Mouse (Mus musculus) WW6 (cell line): ENCODE data around the gene Trmt6.

Experiments
- DNase-seq: peaks from one replicate; pipeline ENCODE4 v3.0.0-alpha.2; 2013; ENCODE audit warnings: low read depth, low spot score

Gene Trmt6

DNA sequence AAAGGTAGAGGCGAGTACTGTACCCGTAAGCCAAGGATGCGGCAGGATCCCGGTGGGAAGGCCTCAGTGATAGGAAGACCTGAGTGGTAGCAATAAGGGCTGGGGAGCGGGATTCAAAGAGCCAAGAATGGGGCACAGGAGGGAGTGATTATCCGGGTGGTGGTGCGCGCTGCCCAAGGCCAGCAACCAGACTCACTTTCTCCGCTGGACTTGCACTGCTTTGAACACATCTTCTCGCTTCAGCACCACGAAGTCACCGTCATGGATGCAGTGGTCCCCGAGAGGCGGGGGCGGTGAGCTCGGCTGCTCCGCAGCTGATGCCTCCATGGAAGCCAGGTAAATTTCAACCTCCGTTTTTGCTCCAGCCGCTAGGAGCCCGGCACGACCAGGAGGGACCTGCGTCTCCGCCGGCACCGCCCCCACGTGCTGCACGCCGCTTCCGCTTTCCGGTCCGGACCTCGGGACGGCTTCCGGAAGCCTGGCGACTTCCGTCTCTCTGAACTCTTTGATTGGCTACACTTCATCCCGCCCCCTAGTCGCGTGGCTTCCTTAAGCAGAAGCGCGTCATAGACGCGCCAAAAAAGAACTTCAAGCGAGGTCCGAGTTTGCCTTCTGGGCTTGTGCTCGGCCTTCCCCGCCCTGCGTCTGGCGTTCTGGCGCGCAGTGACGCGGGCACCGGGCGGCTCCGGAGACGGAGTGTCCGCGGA, at the start of gene Trmt6, which contains the start of gene Mcm8:
Gene Trmt6 (minus strand): TSS at position 448 of the 707 bp plus-strand sequence.
Gene Mcm8 (plus strand): TSS at position 534 of the 707 bp plus-strand sequence.
- DNase-seq, result peak; percentile 96

- no peak for DNase-seq
Observed at GRCm38 (mm10) chr2:132863325-132863724, 47.5 kb upstream of the Trmt6 start.

DNA sequence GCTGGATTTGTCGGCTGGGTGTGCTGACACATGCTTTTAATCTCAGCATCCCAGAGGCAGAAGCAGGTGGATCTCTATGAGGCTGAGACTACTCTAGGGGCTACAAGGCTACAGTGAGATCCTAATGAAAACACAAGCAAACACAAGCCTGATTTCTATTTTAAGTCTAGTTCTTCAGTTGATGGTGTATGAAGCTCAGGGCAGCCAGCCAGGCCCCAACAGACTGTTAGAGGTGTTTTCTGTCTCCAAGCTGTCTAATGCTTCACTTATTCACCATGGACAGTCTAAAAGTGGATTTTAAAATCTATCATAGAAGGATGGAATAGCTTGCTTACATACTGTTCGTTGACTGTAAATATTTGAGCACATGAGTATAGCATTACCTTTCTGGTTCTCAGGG, 45.6 kb upstream of the Trmt6 start:
- no peak for DNase-seq

DNA sequence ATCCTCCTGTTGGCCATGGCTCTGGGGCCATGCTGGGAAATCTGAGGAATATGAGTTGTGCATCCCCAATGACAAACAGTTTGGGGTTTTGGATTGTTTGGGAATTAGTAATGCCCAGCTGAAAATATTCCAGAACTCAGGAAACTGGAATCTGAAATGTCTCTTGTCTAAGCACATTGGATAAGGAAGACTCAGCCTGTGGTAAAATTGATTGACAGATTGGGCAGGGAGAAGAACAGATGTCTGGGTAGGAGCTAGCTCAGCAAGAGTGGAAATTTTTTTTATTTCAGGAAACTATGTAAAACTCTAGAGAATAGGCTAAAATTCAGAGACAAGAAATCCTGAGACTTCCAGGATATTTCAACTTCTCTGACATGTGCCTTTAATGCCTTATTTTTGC, 44.6 kb upstream of the Trmt6 start:
- DNase-seq, result no peak

DNA sequence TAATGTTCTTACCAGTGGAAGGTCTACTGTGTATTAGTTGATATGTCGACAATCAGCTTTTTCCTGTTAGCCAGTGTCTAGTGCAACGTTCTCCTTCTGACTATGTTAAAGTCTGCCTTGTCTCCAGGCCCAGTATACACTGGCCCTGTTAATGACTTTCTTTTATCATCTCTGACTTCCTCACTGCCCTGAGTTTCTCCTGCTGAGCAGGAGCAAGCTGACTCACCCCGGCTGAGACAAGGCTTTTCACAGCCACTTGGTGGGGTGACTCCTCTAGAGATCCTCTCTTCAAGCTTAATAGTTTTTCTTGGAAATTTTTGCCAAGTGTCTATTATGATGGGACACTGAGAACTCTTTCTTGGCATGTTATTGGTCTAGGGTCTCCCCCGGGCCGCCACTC, 40.5 kb upstream of the Trmt6 start:
- DNase-seq, result no peak

DNA sequence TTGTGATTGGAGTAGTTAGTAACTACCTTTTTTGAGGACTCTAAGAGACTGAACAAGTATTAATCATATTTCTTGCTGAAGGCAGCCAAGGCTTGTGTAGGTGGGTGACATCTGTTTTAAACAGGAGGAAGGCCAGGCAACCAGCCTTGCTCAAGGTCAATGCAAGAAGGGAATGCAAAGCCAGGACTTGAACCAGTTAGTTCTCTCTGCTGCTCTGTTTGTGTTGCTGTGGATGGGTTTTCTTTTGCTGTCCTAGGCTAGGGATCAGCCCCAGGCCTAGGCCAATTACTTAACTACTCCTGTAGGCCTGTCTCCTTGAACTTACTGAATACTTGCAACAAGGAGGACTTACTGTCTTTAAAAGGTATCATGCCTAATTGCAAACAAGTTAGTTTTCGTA, 37.2 kb upstream of the Trmt6 start:
- no peak for DNase-seq

DNA sequence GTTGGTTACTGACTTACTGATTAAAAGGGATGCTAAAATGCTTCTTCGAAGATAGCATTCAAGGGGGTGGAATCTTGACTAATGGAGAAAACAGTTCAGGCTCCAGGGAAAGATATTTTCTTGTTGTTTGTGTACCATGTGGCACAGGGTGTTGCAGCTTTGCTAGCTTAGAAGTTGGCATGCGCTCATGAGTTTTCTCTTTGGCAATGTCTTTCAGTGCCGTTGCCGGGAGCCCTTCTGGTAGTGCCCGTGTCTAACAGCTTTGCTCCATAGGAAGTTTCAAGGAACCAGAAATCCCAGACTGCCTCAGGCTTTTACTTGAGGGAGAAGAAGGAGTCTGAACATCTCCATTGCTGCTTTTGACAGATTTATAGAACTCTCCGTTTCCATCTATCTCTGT, 33.3 kb upstream of the Trmt6 start:
- no peak for DNase-seq

DNA sequence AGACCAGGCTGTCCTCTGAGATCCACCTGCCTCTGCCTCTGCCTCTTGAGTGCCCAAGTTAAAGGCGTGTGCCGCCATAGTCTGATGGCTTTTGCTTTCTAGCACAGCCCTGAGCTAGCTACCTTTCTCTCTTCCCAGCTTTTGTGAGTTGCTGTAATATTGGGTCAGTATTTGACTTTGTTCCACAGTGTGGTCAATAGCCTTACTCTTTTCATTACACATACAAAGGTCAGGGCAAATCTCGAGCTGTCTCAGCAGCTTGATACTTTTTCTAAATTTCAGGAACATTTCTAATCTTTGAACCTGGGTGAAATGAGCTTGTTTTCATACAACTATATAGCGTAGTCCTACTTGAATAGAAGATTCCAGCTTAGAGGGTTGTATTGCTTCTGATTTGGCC, 32.5 kb upstream of the Trmt6 start:
- no peak for DNase-seq

- DNase-seq, result no peak
Observed at GRCm38 (mm10) chr2:132847581-132847980, 31.7 kb upstream of the Trmt6 start.

- DNase-seq, result peak; percentile 92
Observed at GRCm38 (mm10) chr2:132846407-132847358, 30.8 kb upstream of the Trmt6 start, which contains the start of gene Crls1. TSS of gene Crls1 (plus strand) at chr2:132846666.

DNA sequence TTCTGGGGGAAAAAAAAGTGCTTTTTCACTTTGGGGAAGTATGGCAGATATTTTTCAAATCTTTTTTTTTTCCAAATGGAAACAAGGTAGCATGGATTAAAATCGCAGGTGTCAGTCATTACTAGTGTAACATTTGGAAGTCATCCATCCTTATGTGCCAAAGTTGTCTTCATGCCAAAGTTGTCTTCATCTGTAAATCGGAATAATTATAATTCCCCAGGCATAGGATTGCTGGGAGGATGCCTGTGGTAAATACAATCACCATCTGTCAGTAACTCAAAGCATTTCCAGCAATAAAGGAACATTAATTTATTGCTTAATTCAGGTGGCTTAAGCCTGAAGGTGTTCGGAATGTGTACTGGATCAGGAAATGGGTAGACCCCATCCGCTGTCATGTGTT, 25.2 kb upstream of the Trmt6 start:
- DNase-seq, result no peak

DNA sequence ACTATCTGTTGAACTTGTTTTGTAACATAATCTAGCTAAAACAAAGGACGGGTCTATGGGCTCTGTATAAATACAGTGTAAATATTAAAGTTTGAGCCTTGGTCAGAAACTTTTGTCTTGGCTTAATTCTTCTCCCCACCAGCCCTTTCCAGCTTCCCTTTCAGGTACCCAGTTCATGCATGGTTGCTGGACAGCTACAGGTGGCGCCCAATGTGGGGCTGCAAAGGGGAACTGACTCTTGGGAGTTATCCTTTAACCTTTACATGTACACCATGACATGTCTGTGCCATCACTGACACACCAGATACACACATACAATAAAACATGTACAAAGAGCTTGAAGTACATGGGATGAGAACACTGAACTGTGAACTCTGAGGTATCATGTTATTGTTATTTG, 12.9 kb downstream of the Trmt6 start:
- peak; percentile 31 for DNase-seq

DNA sequence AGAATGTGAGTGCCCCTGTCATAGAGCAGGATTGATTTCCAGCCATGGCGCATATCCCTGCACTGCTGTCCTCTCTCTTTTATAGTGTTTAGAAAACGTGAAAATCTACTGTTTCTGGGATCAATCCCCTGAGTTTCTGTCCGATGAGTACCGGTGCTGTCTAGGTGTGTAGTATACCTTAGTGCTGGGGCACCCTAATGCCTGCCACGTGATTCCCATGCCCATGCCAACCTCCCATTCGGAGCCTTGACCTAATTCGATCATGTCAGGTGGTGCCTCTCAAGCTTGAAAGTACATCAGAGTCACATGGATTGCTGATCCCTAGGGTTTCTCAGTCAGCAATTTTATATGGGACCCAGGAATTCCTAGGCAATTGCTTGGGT, 21.7 kb downstream of the Trmt6 start:
- DNase-seq, result no peak

DNA sequence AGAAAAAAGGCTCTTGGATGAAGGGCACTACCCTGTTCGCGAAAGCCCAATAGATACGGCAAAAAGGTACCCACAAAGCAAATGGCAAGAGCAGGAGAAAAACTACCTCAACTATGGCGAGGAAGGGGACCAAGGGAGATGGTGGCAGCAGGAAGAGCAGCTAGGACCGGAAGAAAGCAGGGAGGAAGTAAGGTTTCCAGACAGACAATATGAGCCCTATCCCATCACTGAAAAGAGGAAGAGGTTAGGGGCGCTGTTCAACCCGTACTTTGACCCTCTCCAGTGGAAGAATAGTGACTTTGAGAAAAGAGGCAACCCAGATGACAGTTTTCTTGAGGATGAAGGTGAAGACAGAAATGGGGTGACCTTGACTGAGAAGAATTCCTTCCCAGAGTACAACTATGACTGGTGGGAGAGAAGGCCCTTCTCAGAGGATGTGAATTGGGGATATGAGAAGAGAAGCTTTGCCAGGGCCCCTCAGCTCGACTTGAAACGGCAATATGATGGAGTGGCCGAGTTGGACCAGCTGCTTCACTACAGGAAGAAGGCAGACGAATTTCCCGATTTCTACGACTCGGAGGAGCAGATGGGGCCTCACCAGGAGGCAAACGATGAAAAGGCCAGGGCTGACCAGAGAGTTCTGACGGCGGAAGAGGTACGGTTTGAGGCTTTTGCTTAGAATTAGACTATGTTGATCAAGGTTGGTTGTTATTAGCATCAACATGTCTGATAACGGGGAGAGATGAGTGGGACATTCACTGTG, 22.2 kb downstream of the Trmt6 start:
- no peak for DNase-seq

DNA sequence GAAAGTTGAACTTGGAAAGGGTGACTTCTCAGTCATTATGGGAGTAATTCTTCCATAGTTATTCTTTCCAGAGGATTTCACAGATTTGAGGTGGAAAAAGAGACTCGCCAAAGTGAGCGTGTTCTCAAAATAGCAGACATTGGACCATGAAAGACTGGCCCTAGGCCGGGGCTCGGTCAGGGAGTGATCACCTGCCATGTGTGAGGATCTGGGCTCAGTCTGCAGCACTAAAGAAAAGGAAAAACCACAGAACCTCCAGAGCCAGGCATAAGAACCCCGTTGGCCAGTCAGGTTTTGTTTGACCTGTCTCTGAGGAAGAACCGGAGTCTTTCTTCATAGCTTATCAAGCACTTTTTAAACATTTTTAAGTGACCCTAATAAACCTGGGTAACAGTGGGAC, 31.8 kb downstream of the Trmt6 start:
- no peak for DNase-seq

- DNase-seq, result peak; percentile 90
Observed at GRCm38 (mm10) chr2:132781439-132782068, 34.3 kb downstream of the Trmt6 start.

DNA sequence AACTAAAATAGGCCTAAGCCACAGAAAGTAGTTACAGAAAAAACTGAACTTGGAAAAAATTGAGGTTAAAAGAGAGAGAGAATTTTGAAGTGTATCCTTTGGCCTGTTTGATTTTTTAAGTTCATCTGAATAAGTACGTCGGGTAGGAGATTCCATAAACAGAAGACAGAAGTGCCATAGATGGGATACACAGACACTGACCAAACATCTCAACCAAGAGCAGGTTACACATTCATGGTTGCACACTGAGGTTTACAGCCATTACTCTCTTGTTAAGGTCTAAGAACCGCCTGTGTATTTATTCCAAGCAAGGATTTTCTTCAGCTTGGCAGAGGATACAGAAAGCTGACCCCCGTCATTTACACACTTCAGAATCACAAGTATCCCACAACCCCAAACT, 34.9 kb downstream of the Trmt6 start, which contains the start of gene Chgb:
Gene Chgb (plus strand): TSS at position 301 of the 400 bp plus-strand sequence.
- no peak for DNase-seq

DNA sequence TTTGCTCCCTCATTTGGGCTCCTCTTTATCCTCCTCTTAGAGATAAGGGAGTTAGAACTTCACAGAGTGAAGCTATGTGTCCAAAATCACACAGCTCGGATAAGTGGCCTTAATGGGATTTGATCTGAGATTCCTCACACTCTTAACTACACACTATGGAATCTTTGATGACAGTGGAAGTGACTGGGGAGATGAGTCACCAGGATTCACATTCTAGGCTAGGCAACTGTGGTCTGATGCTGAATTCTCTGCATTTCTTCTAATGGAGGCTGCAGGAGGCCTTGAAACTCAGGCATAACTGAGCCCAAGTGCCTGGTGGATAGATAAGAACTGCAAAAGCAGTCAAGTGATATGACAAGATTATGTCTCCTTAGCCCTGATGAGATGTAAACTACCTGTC, 45.0 kb downstream of the Trmt6 start:
- DNase-seq, result no peak

- no peak for DNase-seq
Observed at GRCm38 (mm10) chr2:132757911-132758310, 57.9 kb downstream of the Trmt6 start.
